Mouse (Mus musculus) embryonic facial prominence, embryonic 15.5 days (tissue): ENCODE results near the gene Elf2. TPM values are rescaled to one million over a fixed set of nuclear protein-coding genes. Genes with fewer than 3 reads are reported as not detected.

Source experiments
- ATAC-seq: fragments of 200-750 bp; cut with Nextera tagmentation; 2 replicates; pipeline ENCODE4 v1.8.0; 2017; ENCODE audit warnings: low read depth, moderate TSS enrichment; ENCODE audit not compliant: insufficient number of reproducible peaks, low FRiP score, low TSS enrichment
- H3K27ac ChIP-seq: fragments of 300-500 bp; sonication (generic); replicated peaks from 2 replicates; pipeline ENCODE4 v1.5.1; 2015; ENCODE audit warnings: mild to moderate bottlenecking, inconsistent platforms
- H3K27me3 ChIP-seq: fragments of 300-500 bp; sonication (generic); 2 replicates; pipeline ENCODE4 v1.6.1; 2015; ENCODE audit warnings: inconsistent platforms
- H3K36me3 ChIP-seq: fragments of 300-500 bp; sonication (generic); 2 replicates; pipeline ENCODE4 v1.6.1; 2015; ENCODE audit warnings: mild to moderate bottlenecking, inconsistent platforms
- H3K4me1 ChIP-seq: fragments of 300-500 bp; sonication (generic); 2 replicates; pipeline ENCODE4 v1.6.1; 2015; ENCODE audit warnings: inconsistent platforms
- H3K4me2 ChIP-seq: fragments of 300-500 bp; sonication (generic); replicated peaks from 2 replicates; pipeline ENCODE4 v1.6.1; 2015; ENCODE audit warnings: mild to moderate bottlenecking, inconsistent platforms
- H3K4me3 ChIP-seq: fragments of 300-500 bp; sonication (generic); replicated peaks from 2 replicates; pipeline ENCODE4 v1.5.1; 2015; ENCODE audit warnings: mild to moderate bottlenecking, inconsistent platforms
- H3K9ac ChIP-seq: fragments of 300-500 bp; sonication (generic); 2 replicates; pipeline ENCODE4 v1.6.1; 2015; ENCODE audit warnings: inconsistent platforms
- H3K9me3 ChIP-seq: fragments of 300-500 bp; sonication (generic); replicated peaks from 2 replicates; pipeline ENCODE4 v1.6.1; 2016; ENCODE audit warnings: inconsistent platforms
- WGBS: fragments of 180-500 bp; shearing (Covaris S2); methylation state at CpG from one replicate; pipeline ENCODE4 v1.1.7; 2015; 5-methylcytosine and 5-hydroxymethylcytosine counted together
- polyA plus RNA-seq: library from polyadenylated mRNA; unstranded; fragments of >200 nt; fragmentation: Nextera tagmentation; extraction: Ambion mirVana; gene quantifications from 2 replicates; pipeline ENCODE4 v1.2.1, GENCODE M21; 2015

Elf2 gene
- polyA plus RNA-seq, 1 experiment from 2014 or later = 60.8 TPM

DNA sequence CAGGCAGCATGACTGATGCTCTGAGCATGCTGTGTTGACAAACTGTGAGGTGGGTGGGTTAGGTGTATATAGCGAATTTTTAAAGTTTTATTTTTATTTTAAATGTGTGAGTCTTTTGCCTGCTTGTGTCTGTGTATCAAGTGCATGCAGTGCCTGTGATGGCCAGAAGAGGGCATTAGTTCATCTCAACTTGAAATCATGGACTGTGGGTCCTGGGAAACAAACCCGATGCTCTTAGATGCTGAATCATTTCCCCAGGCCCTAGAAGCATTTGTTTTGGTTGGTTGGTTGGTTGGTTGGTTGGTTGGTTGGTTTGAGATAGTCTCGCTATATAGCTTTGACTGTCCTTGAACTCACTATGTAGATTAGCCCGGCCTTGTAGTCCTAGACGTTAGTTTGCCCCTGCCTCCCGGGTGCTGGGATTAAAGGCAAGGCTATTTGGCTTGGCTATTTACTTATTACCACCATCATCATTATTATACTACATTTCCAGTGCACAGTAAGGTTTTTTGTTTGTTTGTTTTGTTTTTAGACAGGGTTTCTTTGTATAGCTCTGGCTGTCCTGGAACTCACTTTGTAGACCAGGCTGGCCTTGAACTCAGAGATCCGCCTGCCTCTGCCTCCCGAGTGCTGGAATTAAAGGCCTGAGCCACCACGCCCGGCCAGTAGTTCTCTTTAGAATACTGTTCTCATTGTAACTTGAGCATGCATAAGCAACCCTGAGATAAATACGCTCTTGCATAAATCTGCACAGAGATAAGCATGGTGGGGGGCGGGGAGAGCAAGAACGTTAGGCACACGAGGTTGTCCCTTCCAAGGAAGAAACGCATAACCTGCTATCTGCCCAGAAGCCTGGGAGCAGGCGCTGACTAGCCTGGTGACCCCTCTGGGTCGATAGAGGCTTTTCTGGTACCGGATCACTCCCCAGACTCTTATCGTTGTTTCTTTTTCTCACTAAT is 35.1 kb upstream of the Elf2 start:
- no peaks in the 10 kb centered on the region for H3K9me3 ChIP-seq
- H3K36me3 ChIP-seq = no peaks in the 10 kb centered on the region
- no peak overlapping the region for H3K27ac ChIP-seq
- peaks cover 6% of the 10 kb centered on the region; the same call in 1 of the 2 replicates for H3K4me1 ChIP-seq
- H3K27me3 ChIP-seq = no peaks in the 10 kb centered on the region
- ATAC-seq = no peak
- no peak overlapping the region for H3K4me2 ChIP-seq
- no peak overlapping the region for H3K9ac ChIP-seq
- WGBS = 80% methylated on average over 19 of the region's 19 CpGs
- H3K4me3 ChIP-seq = no peak overlapping the region

DNA sequence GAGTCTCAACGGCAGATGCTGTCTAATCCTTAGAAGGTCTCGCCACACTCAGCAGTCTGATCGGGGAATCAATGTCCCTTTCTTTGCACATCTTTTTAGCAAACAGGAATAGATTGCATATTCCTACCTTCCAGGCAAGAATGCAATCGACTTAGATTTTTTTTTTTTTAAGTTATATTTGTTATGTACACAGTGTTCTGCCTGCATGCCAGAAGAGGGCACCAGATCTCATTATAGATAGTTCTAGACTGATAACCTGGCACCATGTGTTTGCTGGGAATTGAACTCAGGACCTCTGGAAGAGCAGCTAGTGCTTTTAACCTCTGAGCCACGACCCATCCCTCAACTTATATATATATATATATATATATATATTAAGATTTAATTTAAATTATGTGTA is 33.1 kb upstream of the Elf2 start:
- WGBS = 71% methylated on average over 5 of the region's 5 CpGs
- H3K4me2 ChIP-seq = no peak overlapping the region
- no peak overlapping the region for H3K9ac ChIP-seq
- no peak overlapping the region for H3K27ac ChIP-seq
- ATAC-seq = no peak
- H3K4me1 ChIP-seq = peaks cover 5% of the 10 kb centered on the region; the same call in 1 of the 2 replicates
- H3K4me3 ChIP-seq = no peak overlapping the region
- H3K27me3 ChIP-seq = no peaks in the 10 kb centered on the region
- no peaks in the 10 kb centered on the region for H3K36me3 ChIP-seq
- no peaks in the 10 kb centered on the region for H3K9me3 ChIP-seq

DNA sequence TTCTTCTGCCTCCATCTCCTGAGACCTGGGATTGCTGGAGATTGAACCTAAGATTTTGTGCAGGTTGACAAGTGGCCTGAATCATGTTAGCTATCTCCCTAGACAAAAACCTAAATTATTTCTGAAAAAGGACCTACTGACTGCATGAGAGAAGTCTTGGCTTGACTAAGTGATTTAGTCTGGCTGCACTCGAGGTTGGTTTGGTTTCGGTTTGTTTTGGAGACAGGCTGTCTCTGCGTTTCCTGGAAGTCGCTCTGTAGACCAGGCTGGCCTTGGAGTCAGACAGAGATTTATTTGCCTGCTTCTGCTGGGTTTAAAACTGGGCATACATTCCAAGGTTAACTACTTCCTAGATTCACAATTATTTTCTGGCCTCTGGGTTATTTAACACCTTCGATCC is 32.4 kb upstream of the Elf2 start:
- Histone ChIP-seq H3K36me3 (no peaks in the 10 kb centered on the region), H3K4me3 (no peak overlapping the region), H3K4me1 (no peaks in the 10 kb centered on the region), H3K4me2 (no peak overlapping the region), H3K27ac (no peak overlapping the region), H3K9me3 (no peaks in the 10 kb centered on the region), H3K27me3 (no peaks in the 10 kb centered on the region), H3K9ac (no peak overlapping the region)
- 67% methylated on average over 5 of the region's 5 CpGs for WGBS
- no peak for ATAC-seq

DNA sequence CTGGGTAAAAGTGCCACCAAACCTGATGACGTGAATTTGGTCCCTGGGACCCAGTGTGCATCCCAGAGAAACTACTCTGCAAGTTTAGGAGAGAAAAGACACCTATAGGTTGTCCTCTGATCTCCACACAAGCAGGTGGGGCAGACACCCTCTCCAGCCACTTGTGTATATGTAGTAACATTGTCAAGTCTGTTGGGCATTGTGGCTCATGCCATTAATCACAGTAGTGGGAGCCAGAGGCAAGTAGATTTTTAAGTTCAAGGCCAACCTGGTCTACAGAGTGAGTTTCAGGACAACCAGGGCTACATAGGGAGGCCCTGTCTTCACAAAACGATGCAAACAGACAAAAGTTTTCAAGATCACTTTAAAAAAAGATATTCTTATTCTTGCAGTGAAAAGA is 31.4 kb upstream of the Elf2 start:
- Histone ChIP-seq H3K27me3 (no peaks in the 10 kb centered on the region), H3K36me3 (no peaks in the 10 kb centered on the region), H3K4me2 (no peak overlapping the region), H3K4me3 (no peak overlapping the region), H3K4me1 (no peaks in the 10 kb centered on the region), H3K27ac (no peak overlapping the region), H3K9ac (no peak overlapping the region), H3K9me3 (no peaks in the 10 kb centered on the region)
- 69% methylated on average over 2 of the region's 2 CpGs for WGBS
- ATAC-seq = no peak

DNA sequence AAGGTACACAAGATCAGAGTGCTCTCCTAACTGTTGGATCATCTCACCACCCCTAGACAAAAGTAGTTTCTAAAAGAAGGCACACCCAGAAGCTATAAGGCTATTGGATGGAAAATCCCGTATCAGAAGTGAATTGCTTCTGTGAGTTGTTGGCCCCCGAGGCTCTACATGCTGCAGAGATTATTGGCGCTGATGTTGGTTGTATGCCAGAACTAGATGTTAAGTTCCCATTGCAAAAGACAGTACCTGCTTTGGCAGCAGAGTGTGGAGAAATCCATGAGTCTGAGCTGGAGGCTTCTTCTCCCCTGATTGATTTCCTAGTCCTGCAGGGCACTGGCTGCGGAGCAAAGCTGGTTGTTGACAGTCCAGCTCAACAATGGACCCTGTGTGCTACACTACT is 27.5 kb upstream of the Elf2 start:
- H3K27ac ChIP-seq = no peak overlapping the region
- no peak overlapping the region for H3K4me2 ChIP-seq
- H3K4me1 ChIP-seq = peaks cover 12% of the 10 kb centered on the region
- WGBS = 63% methylated on average over 4 of the region's 4 CpGs
- no peak overlapping the region for H3K4me3 ChIP-seq
- no peak for ATAC-seq
- no peaks in the 10 kb centered on the region; the same call in 1 of the 2 replicates for H3K27me3 ChIP-seq
- H3K36me3 ChIP-seq = no peaks in the 10 kb centered on the region
- no peaks in the 10 kb centered on the region for H3K9me3 ChIP-seq
- no peak overlapping the region for H3K9ac ChIP-seq

DNA sequence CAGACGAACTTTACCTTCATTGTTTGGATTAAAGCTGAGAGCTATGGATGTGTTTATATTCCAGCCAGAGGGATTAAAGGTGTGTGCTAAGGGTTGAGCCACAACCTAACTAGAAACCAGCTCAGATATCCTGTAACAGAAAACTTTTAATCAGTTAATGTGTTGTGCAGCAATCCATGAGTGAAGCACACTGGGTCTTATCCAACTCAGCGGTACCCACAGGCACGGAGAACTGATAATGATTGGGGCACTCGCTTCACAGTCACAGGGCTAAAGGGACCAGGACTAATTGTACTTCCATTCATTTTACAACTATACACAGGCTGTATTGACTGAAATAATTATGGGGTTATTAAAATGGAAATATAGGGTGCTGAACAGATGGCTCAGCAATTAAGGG is 26.5 kb upstream of the Elf2 start:
- Histone ChIP-seq H3K4me3 (no peak overlapping the region), H3K9ac (no peak overlapping the region), H3K27ac (no peak overlapping the region), H3K4me1 (peaks cover 12% of the 10 kb centered on the region), H3K9me3 (no peaks in the 10 kb centered on the region), H3K36me3 (no peaks in the 10 kb centered on the region), H3K27me3 (no peaks in the 10 kb centered on the region; the same call in 1 of the 2 replicates), H3K4me2 (no peak overlapping the region)
- ATAC-seq = no peak
- WGBS = 71% methylated on average over 4 of the region's 4 CpGs

DNA sequence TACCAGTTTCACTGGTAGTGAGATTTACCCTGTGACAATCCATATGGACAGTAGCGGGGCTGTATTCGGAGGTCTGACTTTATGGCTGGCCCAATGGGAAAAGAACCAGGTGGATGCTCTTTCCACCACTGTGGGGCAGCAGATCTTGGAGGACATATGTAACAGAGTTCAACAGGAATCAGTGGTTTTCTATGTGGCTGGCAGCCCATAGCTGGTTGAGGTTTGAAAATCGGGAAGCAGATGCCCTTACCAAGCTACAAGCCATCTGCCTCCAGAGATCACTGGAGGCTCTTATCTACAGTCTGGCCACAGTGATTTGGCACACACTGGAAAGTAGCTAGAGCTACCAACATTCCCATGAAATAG is 25.0 kb upstream of the Elf2 start:
- Histone ChIP-seq H3K4me3 (peak overlapping the region; percentile 47), H3K9ac (no peak overlapping the region), H3K4me1 (peaks cover 15% of the 10 kb centered on the region), H3K4me2 (peak overlapping the region; percentile 73), H3K9me3 (no peaks in the 10 kb centered on the region), H3K27me3 (no peaks in the 10 kb centered on the region; the same call in 1 of the 2 replicates), H3K27ac (no peak overlapping the region), H3K36me3 (no peaks in the 10 kb centered on the region)
- ATAC-seq = no peak
- WGBS = 5% methylated on average over 3 of the region's 3 CpGs

DNA sequence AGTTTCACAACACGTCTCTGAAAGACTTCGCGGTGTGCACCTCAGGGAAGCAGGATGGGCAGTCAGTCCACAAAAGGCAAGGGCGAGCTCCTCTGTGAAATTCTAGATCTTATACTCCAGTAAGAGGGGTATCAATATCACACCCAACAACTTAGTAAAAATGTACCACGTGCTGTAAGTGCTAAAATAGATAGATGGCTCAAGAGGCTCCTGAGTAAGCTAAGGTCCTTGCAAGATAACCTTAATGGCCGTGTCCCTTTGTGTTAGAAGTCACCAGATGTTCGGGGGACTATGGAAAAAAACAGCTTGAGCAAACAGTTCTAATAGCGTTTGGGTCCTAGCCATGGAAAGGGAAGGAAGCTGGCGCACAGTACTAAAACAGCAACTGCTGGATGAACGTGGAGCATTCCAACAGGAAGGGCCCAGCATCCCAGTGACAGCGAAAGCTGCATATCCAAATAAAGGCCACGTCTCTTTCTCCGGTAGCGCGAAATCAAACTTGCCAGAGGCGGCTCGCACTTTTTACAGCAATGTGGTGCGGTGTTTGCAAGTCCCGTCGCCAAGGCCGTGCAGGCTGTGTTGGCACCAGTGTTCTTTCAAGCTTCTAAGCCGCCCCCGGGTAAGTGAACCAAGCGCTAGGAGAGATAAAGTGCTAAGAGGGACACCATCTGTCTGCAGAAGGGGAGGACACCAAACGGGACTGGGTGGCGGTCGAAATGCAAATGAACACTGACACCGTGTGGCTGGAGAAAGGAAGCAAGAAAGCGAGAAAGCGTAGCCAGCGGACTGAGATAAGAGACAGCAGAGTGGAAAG is 24.4 kb upstream of the Elf2 start:
- H3K4me2 ChIP-seq = peak overlapping the region; percentile 73
- H3K9ac ChIP-seq = peak overlapping the region; percentile 13; the same call in 1 of the 2 replicates
- no peaks in the 10 kb centered on the region for H3K36me3 ChIP-seq
- H3K9me3 ChIP-seq = no peaks in the 10 kb centered on the region
- H3K4me3 ChIP-seq = peak overlapping the region; percentile 47
- peak; percentile 74 for ATAC-seq
- WGBS = 4% methylated on average over 31 of the region's 31 CpGs
- H3K27ac ChIP-seq = 0 out of 2 replicates have a peak overlapping the region, but pooled peaks have one; percentile 7
- no peaks in the 10 kb centered on the region; the same call in 1 of the 2 replicates for H3K27me3 ChIP-seq
- H3K4me1 ChIP-seq = peaks cover 15% of the 10 kb centered on the region

DNA sequence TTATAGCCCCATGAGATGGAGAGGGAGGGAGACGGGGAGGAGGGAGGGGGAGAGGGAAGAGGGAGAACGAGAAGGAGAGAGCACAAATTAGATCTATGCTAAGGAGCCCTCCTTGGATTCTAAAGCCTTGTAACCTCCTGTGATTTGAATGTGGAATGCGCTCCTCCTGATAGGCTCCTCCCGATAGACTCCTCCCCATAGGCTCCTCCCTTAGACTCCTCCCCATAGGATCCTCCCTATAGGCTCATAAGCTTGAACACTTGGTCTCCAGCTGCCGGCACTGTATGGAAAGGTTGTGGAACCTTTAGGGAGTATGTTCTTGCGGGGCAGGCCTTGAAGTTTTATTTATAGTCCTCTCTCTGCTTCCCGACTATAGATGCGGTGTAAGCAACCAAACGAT is 20.6 kb upstream of the Elf2 start:
- peaks cover 22% of the 10 kb centered on the region for H3K4me1 ChIP-seq
- H3K9me3 ChIP-seq = no peaks in the 10 kb centered on the region
- no peak overlapping the region for H3K4me3 ChIP-seq
- H3K4me2 ChIP-seq = 0 out of 2 replicates have a peak overlapping the region, but pooled peaks have one; percentile 1
- H3K27ac ChIP-seq = no peak overlapping the region
- H3K9ac ChIP-seq = no peak overlapping the region
- whole genome bisulfite sequencing = 20% methylated on average over 9 of the region's 9 CpGs
- no peaks in the 10 kb centered on the region; the same call in 1 of the 2 replicates for H3K27me3 ChIP-seq
- no peak for ATAC-seq
- no peaks in the 10 kb centered on the region for H3K36me3 ChIP-seq

DNA sequence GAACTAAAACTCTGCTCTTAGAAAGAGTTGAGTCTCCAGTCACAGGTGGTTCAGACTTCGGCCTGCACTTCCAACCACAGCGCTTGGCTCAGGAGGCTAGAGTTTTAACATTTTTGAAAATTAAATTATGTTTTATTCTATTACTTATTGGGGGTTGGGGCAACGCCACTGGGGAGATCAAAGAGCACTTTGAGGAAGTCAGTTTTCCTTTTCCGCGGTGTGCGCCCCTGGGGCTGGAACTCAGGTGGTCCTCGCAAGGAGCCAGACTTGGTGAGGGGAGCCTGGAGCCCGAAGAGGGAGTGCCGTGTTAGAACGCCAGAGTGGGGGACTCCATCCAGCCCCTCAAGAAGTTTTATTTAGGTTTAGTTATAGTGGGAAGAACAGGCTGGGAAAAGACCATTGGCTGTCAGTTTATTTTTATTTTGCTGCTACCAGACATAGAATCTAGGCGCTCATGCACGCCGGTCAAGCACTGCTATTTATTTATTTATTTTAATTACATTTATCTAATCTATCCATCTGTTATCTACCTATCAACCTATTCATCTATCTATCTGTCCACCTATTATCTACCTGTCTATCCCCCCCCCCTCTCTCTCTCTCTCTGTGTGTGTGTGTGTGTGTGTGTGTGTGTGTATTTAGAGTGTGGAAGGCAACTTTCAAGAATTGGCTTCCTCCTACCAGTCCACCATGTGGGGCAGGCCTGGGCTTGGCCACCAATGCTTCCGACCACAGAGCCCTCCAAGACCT is 19.3 kb upstream of the Elf2 start:
- Histone ChIP-seq H3K27me3 (no peaks in the 10 kb centered on the region), H3K4me1 (peaks cover 15% of the 10 kb centered on the region), H3K27ac (no peak overlapping the region), H3K36me3 (no peaks in the 10 kb centered on the region), H3K9me3 (no peaks in the 10 kb centered on the region), H3K4me3 (peak overlapping the region; percentile 63), H3K4me2 (peak overlapping the region; percentile 68), H3K9ac (no peak overlapping the region)
- 25% methylated on average over 14 of the region's 14 CpGs for WGBS
- no peak for ATAC-seq
